Mouse (Mus musculus) hindbrain, embryonic 11.5 days (tissue): ENCODE data around the gene Gm20388. TPM values are rescaled to one million over a fixed set of nuclear protein-coding genes. Genes with fewer than 3 reads are reported as not detected.

Experiments
- ATAC-seq: fragments of 200-750 bp; cut with Nextera tagmentation; 2 replicates; pipeline ENCODE4 v1.8.0; 2017; ENCODE audit warnings: mild to moderate bottlenecking, moderate TSS enrichment, moderate library complexity; ENCODE audit not compliant: low FRiP score
- DNase-seq: peaks from one replicate; pipeline ENCODE4 v3.0.0-alpha.2; 2015; ENCODE audit warnings: low spot score
- H3K27ac ChIP-seq: fragments of 300-500 bp; sonication (generic); 2 replicates; pipeline ENCODE4 v1.5.1; 2014; ENCODE audit warnings: mild to moderate bottlenecking, low read depth, low read length
- H3K27me3 ChIP-seq: fragments of 300-500 bp; sonication (generic); 2 replicates; pipeline ENCODE4 v1.6.1; 2014; ENCODE audit warnings: mild to moderate bottlenecking, low read length, moderate library complexity, mixed read lengths; ENCODE audit not compliant: control insufficient read depth, insufficient read depth
- H3K36me3 ChIP-seq: fragments of 300-500 bp; sonication (generic); 2 replicates; pipeline ENCODE4 v1.6.1; 2014; ENCODE audit warnings: mild to moderate bottlenecking, low read length, moderate library complexity, mixed read lengths; ENCODE audit not compliant: control insufficient read depth, insufficient read depth
- H3K4me1 ChIP-seq: fragments of 300-500 bp; sonication (generic); replicated peaks from 2 replicates; pipeline ENCODE4 v1.6.1; 2014; ENCODE audit warnings: low read length, mixed read lengths; ENCODE audit not compliant: control insufficient read depth, insufficient read depth
- H3K4me2 ChIP-seq: fragments of 300-500 bp; sonication (generic); replicated peaks from 2 replicates; pipeline ENCODE4 v1.6.1; 2014; ENCODE audit warnings: mild to moderate bottlenecking, low read depth, low read length
- H3K4me3 ChIP-seq: fragments of 300-500 bp; sonication (generic); 2 replicates; pipeline ENCODE4 v1.5.1; 2014; ENCODE audit warnings: low read depth, low read length
- H3K9ac ChIP-seq: fragments of 300-500 bp; sonication (generic); 2 replicates; pipeline ENCODE4 v1.6.1; 2014; ENCODE audit warnings: low read depth, low read length
- H3K9me3 ChIP-seq: fragments of 300-500 bp; sonication (generic); 2 replicates; pipeline ENCODE4 v1.6.1; 2016; ENCODE audit warnings: low read length; ENCODE audit not compliant: control insufficient read depth
- WGBS: fragments of 180-500 bp; shearing (Covaris S2); extraction: QIAGEN DNeasy Blood & Tissue Kit; methylation state at CpG from one replicate; pipeline ENCODE4 v1.1.7; 2014; 5-methylcytosine and 5-hydroxymethylcytosine counted together
- polyA plus RNA-seq: library from polyadenylated mRNA; unstranded; fragments of >200 nt; fragmentation: Nextera tagmentation; extraction: Ambion mirVana; gene quantifications from 2 replicates; pipeline ENCODE4 v1.2.1, GENCODE M21; 2014

Gene Gm20388
- polyA plus RNA-seq, 1 experiment from 2014 or later: 11.8 TPM

DNA sequence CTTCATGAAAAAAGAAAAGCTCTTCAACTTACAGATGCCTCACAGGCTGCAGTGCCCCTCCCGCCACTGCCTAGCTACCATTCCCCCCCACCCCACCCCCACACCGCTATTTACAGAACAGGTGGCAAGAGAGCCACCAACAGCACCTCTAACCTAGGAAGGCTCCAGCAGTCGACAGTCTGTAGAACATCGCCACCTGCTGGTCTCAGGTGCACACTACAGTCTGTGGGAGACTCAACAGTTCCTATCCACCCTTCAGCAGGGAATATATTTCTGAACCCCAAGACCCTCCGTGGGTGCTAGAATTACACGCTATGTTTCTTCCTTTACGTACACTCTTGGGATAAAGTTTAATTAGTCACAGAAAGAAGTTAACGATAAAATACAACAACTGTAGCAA is 4457.6 kb downstream of the Gm20388 start:
- Histone ChIP-seq H3K9ac (no peak overlapping the region), H3K36me3 (no peaks in the 10 kb centered on the region), H3K4me2 (no peak overlapping the region), H3K9me3 (no peaks in the 10 kb centered on the region), H3K4me3 (no peak overlapping the region), H3K27me3 (no peaks in the 10 kb centered on the region), H3K4me1 (no peaks in the 10 kb centered on the region), H3K27ac (no peak overlapping the region)
- ATAC-seq: no peak
- WGBS: 22% methylated on average over 8 of the region's 8 CpGs
- DNase-seq: peak; percentile 86

DNA sequence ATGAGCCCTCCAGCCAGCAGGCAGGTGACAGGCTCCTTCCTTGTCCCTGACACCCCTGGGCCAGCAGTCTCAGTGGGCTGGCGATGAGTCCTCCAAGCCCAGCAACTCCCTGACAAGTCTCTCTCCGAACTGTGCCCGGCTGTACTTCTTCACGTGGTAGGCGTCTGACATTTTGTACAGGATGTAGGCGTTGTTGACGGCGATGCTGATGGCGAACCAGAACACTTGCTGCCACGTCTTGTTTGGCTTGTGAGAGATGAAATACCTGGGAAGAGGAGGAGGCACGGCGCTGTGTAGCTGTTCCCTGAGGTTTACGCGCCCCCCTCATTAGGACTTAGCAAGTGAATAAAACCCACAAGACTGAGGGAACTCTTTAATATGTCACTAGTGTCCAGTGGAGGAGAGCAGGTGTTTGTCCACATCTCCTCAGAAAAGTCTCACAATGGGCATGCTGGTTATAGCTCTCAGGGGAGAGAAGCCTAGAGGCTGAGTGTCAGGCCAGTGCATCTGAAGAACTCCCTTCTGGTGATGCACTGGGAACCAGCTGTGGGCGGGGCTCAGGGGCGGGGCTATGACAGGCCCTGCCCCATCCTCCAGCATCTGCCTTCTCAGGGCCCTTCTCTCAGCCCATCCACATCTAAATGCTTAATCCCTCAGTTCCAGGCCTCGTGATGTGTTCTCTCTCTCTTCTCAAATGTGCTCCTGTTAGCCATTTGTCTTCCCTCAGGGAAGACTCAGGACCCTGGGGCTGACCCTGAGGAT is 4460.0 kb downstream of the Gm20388 start:
- Histone ChIP-seq H3K9ac (no peak overlapping the region), H3K27me3 (no peaks in the 10 kb centered on the region), H3K4me3 (no peak overlapping the region), H3K4me1 (no peaks in the 10 kb centered on the region), H3K4me2 (no peak overlapping the region), H3K36me3 (no peaks in the 10 kb centered on the region), H3K27ac (no peak overlapping the region), H3K9me3 (no peaks in the 10 kb centered on the region)
- 81% methylated on average over 17 of the region's 17 CpGs for WGBS
- DNase-seq (peak; percentile 40), ATAC-seq (no peak)

DNA sequence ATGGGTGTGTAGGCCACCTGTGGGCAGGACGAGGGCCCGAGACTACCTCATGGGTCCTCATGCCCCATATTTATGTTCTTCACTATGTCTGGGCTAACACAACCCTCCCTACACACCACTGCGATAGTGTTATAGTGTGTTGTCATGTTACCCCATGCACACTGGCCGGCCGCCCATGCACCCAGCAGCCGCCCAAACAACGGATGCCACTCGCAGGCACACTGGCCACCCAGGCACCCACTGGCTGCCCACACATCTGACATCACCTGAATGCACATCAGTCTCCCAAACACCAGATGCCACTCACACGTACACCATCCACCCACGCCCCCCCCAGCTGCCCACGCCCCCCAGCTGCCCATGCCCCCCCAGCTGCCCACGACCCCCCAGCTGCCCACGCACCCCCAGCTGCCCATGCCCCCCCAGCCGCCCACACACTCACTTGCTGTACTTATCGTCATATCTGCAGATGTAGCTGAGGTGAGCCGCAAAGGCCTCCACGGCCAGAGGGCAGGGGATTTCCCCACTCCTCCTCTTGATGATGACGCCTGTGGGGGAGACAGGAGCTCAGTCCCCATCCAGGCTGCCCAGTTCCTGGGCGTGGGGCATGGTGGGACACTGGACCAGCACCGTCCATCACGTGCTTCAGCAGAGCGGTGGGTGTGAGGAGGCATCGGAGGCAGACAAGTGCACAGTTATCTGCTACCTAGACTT is 4460.9 kb downstream of the Gm20388 start:
- Histone ChIP-seq H3K9me3 (no peaks in the 10 kb centered on the region), H3K36me3 (no peaks in the 10 kb centered on the region), H3K4me3 (no peak overlapping the region), H3K27me3 (no peaks in the 10 kb centered on the region), H3K9ac (no peak overlapping the region), H3K27ac (no peak overlapping the region), H3K4me1 (no peaks in the 10 kb centered on the region), H3K4me2 (no peak overlapping the region)
- no peak for ATAC-seq
- DNase-seq: no peak
- WGBS: 90% methylated on average over 23 of the region's 23 CpGs

DNA sequence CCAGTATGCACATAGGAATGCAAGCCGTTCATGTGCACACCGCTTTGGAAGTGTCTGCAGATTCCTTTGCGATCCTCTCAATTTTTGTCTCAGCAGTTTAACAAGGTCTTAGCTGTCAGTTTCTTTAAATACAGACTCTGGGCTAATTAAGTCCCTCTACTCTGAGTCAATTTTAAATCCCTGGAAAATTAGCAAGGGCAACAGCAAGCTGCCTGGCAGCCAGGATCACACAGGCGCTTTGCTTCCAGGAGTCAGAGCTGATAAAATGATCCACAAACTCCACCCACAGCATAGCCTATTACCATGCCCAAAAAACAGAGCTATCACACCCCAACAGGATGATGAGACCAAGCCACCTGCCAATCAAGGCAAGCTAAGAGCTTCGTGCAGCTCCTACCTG is 4463.1 kb downstream of the Gm20388 start:
- Histone ChIP-seq H3K27ac (no peak overlapping the region), H3K36me3 (no peaks in the 10 kb centered on the region), H3K9me3 (no peaks in the 10 kb centered on the region), H3K4me1 (no peaks in the 10 kb centered on the region), H3K4me2 (no peak overlapping the region), H3K27me3 (no peaks in the 10 kb centered on the region), H3K9ac (no peak overlapping the region), H3K4me3 (no peak overlapping the region)
- ATAC-seq (no peak), DNase-seq (no peak)
- 94% methylated on average over 5 of the region's 5 CpGs for WGBS

DNA sequence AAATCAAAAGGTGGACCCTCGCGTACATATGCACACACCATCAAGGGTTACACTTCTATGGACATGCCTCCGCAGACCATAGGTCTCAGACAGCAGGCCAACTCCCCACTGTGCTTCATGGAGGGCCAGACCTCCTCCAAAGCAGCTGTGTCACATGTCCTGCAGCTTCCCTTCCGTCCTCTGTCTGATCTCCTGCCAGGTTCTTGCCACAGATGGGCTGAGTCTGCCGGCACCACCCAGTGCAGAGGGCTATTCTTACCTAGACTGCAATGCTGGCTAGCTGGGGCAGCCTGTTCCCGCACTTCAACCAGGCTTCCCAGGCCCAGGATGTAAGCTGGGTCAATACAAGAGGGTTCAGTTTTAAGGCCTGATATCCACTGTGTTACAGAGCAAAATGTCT is 4464.5 kb downstream of the Gm20388 start:
- Histone ChIP-seq H3K9me3 (no peaks in the 10 kb centered on the region), H3K36me3 (no peaks in the 10 kb centered on the region), H3K4me3 (no peak overlapping the region), H3K4me1 (no peaks in the 10 kb centered on the region), H3K4me2 (no peak overlapping the region), H3K9ac (no peak overlapping the region), H3K27me3 (no peaks in the 10 kb centered on the region), H3K27ac (no peak overlapping the region)
- WGBS: 83% methylated on average over 6 of the region's 6 CpGs
- DNase-seq (no peak), ATAC-seq (no peak)

DNA sequence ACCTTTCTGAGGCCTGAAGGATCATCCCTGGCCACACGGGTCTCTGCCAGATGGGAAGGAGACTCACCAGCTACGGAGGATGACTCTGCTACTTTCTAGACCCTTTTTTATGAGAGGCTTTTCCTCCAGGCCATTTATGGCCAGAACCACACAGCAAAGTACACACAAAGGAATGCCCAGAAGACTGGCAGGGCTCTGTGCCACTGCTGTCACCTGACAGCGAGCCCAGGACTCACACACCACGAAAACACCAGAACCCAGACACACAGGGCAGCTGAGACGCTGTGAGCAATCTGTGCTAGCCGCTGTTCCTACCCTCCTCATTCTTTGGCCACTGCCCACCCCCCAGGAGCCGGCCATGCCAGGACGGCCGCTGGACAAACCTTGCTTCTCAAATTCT is 4465.1 kb downstream of the Gm20388 start:
- DNase-seq: no peak
- no peak for ATAC-seq
- Histone ChIP-seq H3K27me3 (no peaks in the 10 kb centered on the region), H3K4me1 (no peaks in the 10 kb centered on the region), H3K4me2 (no peak overlapping the region), H3K9ac (no peak overlapping the region), H3K9me3 (no peaks in the 10 kb centered on the region), H3K36me3 (no peaks in the 10 kb centered on the region), H3K4me3 (no peak overlapping the region), H3K27ac (no peak overlapping the region)
- 88% methylated on average over 9 of the region's 9 CpGs for WGBS

DNA sequence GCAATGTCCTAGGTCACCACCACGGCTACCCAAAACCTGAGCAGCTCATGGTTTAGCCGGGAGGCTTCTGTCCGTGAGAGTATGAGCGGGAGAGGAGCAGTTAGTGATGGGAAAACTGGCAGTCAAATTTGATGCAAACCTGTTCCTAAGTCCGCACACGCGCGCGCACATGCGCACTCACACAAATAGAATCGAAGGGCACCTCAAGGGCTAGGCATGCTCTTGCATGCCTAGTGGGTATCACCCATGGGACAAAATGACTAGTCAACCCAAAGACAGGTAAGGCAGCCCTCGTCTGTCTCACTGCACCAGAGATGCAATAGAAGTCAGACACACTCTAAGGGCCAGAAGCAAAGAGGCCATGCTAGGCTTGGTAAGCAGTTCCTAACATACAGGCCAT is 4465.8 kb downstream of the Gm20388 start:
- no peaks in the 10 kb centered on the region for H3K9me3 ChIP-seq
- no peak overlapping the region for H3K27ac ChIP-seq
- 94% methylated on average over 12 of the region's 12 CpGs for WGBS
- H3K4me3 ChIP-seq: no peak overlapping the region
- H3K4me1 ChIP-seq: no peaks in the 10 kb centered on the region
- no peaks in the 10 kb centered on the region for H3K27me3 ChIP-seq
- ATAC-seq (no peak), DNase-seq (no peak)
- no peaks in the 10 kb centered on the region for H3K36me3 ChIP-seq
- no peak overlapping the region for H3K4me2 ChIP-seq
- no peak overlapping the region for H3K9ac ChIP-seq

DNA sequence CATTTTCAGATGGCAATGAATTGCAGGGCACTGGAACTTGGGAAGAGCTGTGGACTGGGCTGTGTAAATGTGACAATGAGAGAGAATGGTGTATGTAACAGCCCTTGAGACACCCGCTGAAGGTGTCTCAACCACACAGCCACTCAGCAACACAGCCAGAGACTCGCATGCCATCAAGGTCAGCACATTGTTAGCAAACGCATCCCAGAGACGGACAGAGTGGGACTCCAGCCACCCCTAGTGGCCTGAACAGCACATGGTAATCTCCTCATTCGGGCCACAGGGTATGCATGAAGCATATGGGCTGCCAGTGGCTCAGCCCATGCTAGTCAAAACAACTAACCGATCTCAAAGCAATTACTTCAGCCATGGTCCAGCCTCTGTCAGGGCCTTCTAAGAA is 4468.6 kb downstream of the Gm20388 start:
- no peak for ATAC-seq
- 74% methylated on average over 6 of the region's 6 CpGs for WGBS
- no peak overlapping the region for H3K4me2 ChIP-seq
- no peaks in the 10 kb centered on the region for H3K36me3 ChIP-seq
- H3K9me3 ChIP-seq: no peaks in the 10 kb centered on the region
- no peak overlapping the region for H3K27ac ChIP-seq
- H3K4me3 ChIP-seq: no peak overlapping the region
- no peak for DNase-seq
- no peak overlapping the region for H3K9ac ChIP-seq
- no peaks in the 10 kb centered on the region for H3K27me3 ChIP-seq
- H3K4me1 ChIP-seq: no peaks in the 10 kb centered on the region

DNA sequence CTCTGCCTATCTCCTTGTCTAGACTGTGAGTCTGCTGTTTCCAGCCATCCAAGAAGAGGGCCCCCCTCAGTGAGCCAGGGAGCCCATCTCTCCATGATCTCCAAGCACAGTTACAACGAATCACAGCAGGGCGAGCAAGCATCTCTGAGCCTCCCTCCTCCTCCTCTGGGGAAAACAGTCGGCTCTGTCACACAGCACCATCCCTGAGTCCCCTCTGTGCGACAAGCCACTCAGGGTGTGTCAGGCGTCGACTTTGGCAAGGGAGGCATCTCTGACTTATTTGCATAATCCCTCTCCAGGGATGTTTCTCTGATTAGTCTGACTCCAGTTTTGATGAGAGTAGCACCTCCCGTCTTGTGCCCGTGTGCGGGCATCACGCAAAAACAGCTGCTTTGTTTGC is 4471.6 kb downstream of the Gm20388 start:
- no peak for DNase-seq
- H3K9me3 ChIP-seq: no peaks in the 10 kb centered on the region

More for the DNA sequence above, 4471.6 kb downstream of the Gm20388 start:
- no peak overlapping the region for H3K9ac ChIP-seq
- no peaks in the 10 kb centered on the region for H3K4me1 ChIP-seq
- 59% methylated on average over 10 of the region's 10 CpGs for WGBS
- no peak overlapping the region for H3K4me3 ChIP-seq
- no peak overlapping the region for H3K4me2 ChIP-seq
- H3K27ac ChIP-seq: no peak overlapping the region
- no peaks in the 10 kb centered on the region for H3K27me3 ChIP-seq
- no peak for ATAC-seq
- no peaks in the 10 kb centered on the region for H3K36me3 ChIP-seq
